Mouse (Mus musculus) yolk sac, embryonic 10.5 days (tissue): ENCODE results near the gene Gm48552.

ENCODE experiments used
- DNase-seq: peaks from one replicate; pipeline ENCODE4 v3.0.0-alpha.2; 2017; ENCODE audit warnings: low spot score

Gene Gm48552

GRCm38 (mm10) chr10:81419111-81419928, 30.5 kb downstream of the Gm48552 start:
- DNase-seq, result no peak

- no peak for DNase-seq
Observed at GRCm38 (mm10) chr10:81420191-81420767, 31.5 kb downstream of the Gm48552 start.

- DNase-seq, result no peak
Observed at GRCm38 (mm10) chr10:81421041-81421796, 32.4 kb downstream of the Gm48552 start.

GRCm38 (mm10) chr10:81421797-81422100, 32.9 kb downstream of the Gm48552 start:
- DNase-seq, result no peak

- DNase-seq, result no peak
Observed at GRCm38 (mm10) chr10:81422191-81422590, 33.4 kb downstream of the Gm48552 start.

GRCm38 (mm10) chr10:81422661-81423217, 33.9 kb downstream of the Gm48552 start:
- DNase-seq, result no peak

GRCm38 (mm10) chr10:81423476-81424245, 34.9 kb downstream of the Gm48552 start:
- no peak for DNase-seq

GRCm38 (mm10) chr10:81424246-81425051, 35.6 kb downstream of the Gm48552 start:
- peak; percentile 3 for DNase-seq

GRCm38 (mm10) chr10:81425236-81425850, 36.5 kb downstream of the Gm48552 start:
- DNase-seq, result peak; percentile 1

- DNase-seq, result peak; percentile 2
Observed at GRCm38 (mm10) chr10:81426081-81426671, 37.4 kb downstream of the Gm48552 start.

- DNase-seq, result peak; percentile 5
Observed at GRCm38 (mm10) chr10:81426897-81427296, 38.1 kb downstream of the Gm48552 start.

GRCm38 (mm10) chr10:81427327-81427726, 38.5 kb downstream of the Gm48552 start:
- no peak for DNase-seq

GRCm38 (mm10) chr10:81427804-81428506, 39.1 kb downstream of the Gm48552 start:
- no peak for DNase-seq

- no peak for DNase-seq
Observed at GRCm38 (mm10) chr10:81428507-81428870, 39.7 kb downstream of the Gm48552 start.

- DNase-seq, result no peak
Observed at GRCm38 (mm10) chr10:81429092-81429491, 40.3 kb downstream of the Gm48552 start.

GRCm38 (mm10) chr10:81429605-81430061, 40.8 kb downstream of the Gm48552 start:
- DNase-seq, result peak; percentile 82

- peak; percentile 77 for DNase-seq
Observed at GRCm38 (mm10) chr10:81430141-81430830, 41.5 kb downstream of the Gm48552 start.

GRCm38 (mm10) chr10:81430831-81431525, 42.2 kb downstream of the Gm48552 start:
- peak; percentile 58 for DNase-seq
